Mouse (Mus musculus) frontal cortex, adult (tissue): ENCODE results near the gene Car9.
"Not testable (repeated sequence)": the region's sequence is repeated elsewhere in the genome, so short reads cannot be mapped to it uniquely, and the experiment has no call there.

ENCODE experiments used
- ATAC-seq: cut with Nextera tagmentation; 2 replicates; pipeline ENCODE4 v1.9.2; 2017; ENCODE audit warnings: mild to moderate bottlenecking, moderate library complexity, mixed read lengths; ENCODE audit not compliant: low TSS enrichment

Car9 gene

DNA sequence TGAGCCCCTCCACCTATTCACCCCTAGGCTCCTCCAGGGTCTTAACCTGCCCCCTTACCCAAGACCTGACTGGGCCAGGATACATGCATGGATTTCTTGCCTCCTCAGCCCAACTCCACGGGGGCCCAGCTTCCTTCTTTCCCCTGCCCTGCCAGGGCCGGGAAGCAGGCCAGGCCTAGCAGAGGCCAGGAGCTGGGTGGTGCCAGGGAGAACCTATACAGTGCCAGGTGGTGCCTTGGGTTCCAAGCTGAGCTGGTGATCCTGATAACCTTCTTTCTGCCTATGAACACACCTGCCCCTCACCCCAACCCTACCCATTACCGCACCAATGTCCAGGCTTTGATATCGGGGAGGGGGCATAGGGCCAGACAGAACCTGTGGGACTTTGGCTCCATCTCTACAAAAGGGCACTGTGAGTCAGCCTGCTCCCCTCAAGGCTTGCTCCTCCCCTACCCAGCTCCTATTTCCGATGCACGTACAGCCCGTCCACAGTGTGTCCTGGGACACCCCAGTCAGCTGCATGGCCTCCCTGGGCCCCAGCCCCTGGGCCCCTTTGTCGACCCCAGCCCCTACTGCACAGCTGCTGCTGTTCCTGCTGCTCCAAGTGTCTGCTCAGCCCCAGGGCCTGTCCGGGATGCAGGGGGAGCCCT, at the start of gene Car9:
Car9 (plus strand) TSS at position 431 of the 650 bp plus-strand sequence.
- ATAC-seq: no peak

DNA sequence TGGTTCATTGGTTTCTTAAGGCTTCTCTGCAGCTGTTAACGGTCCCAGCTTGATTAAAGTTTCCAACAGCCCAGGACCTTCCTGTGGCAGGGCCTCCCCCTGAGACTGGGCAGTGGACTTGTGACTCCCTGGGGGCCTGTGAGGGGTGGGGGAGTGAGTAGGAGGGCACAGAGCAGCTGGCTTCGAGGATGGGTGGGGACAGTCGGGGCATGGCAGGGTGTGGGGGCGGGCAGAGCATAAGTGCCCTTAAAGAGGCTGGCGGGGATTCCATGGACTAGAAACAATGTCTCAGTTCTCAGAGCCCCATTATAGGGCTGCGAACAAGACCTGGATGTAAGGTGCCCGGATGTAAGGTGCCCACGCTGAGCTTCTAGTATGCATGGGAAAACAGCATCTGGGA, 49.6 kb upstream of the Car9 start:
- no peak for ATAC-seq

GRCm38 (mm10) chr4:43463102-43463501, 43.7 kb upstream of the Car9 start:
- ATAC-seq: no peak

- ATAC-seq: no peak
These were observed 40.8 kb upstream of the Car9 start for GRCm38 (mm10) chr4:43465935-43466334.

DNA sequence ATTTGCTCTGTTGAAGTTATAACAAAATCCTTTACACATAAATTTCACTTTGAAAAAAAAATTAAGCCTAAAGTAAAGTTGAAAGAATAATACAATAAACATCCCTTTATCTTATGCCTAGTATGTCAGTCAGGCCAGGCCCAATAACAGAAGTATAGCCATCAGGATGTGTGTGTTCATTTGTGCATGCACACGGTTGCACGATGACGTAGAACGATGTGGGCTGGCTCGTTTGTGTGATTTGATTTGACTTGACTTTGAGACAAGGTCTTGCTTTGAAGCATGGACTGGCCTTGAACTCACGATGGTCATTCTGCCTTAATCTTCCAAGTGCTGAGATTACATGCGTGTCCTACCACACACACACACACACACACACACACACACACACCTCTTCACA, 39.9 kb upstream of the Car9 start:
- ATAC-seq: no peak

DNA sequence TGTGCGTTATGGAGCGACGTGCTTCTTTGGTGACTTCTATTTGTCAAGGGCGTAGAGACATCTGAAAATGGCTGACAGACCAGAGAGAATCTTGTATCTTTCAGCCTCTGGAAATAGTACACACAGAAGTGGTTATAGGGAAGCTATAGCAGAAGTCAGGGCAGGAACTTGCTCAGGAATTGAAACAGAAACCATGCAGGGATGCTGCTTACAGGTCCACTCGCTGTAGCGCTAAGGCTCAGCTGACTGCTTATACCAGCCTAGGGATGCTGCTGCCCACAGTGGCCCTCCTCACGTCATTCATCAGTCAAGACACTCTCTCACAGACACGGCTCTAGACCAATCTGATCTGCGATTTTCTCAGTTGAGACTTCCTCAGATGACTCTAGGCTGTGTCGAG, 36.5 kb upstream of the Car9 start:
- no peak for ATAC-seq

DNA sequence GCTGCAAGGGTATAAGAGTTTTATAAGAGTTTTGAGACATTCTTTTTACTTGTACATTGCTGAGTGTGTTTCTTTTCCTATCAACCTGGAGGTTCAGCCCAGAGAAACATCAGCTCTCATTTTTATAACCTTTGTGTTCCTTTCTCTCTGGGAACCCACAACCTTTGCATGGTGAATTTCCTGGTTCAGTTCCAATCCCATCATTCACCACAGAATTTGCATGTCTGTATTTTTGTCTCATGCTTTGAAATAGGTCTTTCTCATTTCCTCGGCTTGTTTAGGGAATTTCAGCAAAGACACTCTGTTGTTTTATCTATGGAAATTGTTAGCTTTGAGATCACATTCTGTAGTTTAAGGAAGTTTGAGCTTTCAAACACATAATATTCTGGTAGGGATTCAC, 33.1 kb upstream of the Car9 start:
- ATAC-seq: no peak

- ATAC-seq: no peak
These were observed 30.2 kb upstream of the Car9 start for GRCm38 (mm10) chr4:43476604-43477003.

- peak; percentile 98 for ATAC-seq
These were observed 28.8 kb upstream of the Car9 start for GRCm38 (mm10) chr4:43477857-43478533.

DNA sequence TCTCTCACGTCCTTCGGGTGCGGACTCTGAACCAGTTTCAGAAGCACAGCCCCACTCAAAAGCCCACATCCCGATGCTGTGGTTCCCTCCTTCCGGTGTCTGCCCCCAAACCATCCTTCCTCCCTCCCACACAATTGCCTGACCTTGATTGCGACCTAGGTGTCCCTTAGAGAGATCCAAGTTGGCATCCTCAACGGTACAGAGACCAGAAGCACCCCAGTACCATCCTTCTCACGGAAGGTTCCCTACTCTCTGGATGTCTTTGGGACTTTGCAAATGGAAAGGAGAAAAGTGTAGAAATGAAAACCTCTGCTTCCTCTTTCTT, 28.3 kb upstream of the Car9 start:
- ATAC-seq: no peak

DNA sequence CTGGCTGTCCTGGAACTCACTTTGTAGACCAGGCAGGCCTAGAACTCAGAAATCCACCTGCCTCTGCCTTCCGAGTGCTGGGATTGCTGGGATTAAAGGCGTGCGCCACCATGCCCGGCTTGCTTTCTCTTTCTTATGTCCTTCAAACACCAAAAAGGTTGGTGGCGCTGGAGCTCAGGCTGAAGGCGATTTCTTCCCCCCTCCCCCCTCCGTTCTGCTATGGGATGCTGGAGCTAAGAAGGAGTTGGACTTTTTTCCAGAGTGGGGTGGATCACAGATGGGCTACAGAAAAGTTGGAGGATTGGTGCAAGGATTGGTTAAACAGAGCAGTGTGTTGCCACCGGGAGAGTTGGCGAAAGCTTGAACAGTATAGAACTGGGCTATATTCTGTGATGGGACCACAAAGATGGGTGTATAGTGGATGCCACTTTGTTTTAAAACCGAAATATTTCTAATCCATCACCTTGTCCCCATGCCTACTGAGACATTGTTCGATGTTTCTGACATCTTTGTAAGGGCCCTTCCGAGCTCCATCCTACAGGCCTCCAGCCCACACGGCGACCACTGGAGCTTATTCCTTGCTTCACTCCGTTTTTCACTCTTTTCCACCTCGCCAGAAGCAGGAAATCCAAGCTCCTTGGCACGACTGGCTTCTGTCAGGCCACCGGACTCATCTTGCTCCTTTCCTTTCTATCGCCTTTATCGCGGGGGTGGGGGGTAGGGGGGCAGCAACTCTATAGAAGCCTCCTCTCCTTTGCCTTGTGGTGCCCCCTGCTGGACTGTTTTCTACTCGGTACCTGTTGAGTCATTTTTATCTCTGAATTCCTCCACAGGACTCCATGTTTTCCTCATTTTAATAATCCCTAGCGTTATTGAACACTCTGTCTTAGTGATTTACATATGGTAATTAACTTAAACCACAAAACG, 27.6 kb upstream of the Car9 start:
- no peak for ATAC-seq

GRCm38 (mm10) chr4:43480985-43481384, 25.8 kb upstream of the Car9 start:
- ATAC-seq: no peak

- ATAC-seq: no peak
These were observed 24.8 kb upstream of the Car9 start for GRCm38 (mm10) chr4:43481894-43482456.

DNA sequence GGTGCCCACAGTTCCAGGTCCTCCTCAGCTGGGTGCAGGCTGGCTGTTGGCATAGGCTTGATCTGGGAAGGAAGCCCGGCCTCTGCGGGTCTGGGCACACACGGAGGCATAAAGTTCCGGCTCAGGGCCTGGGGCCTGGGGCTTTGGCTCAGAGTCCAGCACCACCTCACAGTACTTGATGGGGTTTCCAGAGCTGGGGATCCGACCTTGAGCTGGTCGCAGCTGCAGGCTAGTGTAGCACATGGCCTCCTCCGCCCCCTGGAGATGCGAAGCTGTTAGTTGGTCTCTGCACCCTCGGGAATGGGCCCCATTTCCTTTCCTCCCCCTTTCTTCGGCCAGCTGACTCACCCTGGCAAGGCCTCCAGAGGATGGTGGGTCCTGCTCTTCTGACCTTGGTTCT, 24.2 kb upstream of the Car9 start:
- no peak for ATAC-seq

- ATAC-seq: no peak
These were observed 23.2 kb upstream of the Car9 start, which contains the start of gene Sit1 for GRCm38 (mm10) chr4:43483535-43484091. Sit1 (minus strand) TSS chr4:43483734.

- not testable (repeated sequence) for ATAC-seq
These were observed 21.1 kb upstream of the Car9 start for GRCm38 (mm10) chr4:43485666-43486065.

DNA sequence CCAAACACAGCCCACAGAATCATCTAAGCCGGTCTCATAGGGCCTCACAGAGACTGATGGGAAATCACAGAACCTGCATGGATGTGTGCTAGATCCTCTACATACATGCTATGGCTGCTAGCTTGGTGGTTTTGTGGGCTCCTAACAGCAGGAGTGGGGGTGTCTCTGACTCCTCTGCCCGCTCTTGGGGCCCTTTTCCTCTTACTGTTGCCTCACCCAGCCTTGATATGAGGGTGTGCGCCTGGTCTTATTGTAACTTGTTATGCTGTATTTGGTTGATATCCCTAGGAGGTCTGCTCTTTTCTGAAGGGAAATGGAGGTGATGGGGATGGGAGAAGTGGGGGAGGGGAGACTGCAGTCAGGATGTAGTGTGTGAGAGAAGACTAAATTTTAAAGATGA, 17.2 kb upstream of the Car9 start:
- no peak for ATAC-seq

DNA sequence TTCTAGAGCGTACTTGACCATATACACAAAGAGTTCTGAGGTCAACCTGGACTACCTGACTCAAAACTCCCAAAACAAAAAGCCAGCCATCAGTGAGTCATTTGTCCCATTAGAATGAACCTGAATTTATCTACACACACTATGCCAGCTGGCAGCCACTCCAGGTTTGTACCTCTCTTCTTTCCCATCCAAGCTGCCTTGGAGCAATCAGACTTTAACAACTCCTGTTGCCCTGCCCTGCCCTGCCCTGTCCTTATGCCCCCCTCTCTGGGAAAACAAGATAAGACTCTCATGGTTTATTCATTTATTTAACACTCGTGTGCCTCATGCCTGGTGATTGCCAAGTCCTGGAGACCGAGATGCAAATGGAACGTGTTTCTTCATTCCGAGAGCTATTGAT, 16.0 kb upstream of the Car9 start:
- no peak for ATAC-seq

DNA sequence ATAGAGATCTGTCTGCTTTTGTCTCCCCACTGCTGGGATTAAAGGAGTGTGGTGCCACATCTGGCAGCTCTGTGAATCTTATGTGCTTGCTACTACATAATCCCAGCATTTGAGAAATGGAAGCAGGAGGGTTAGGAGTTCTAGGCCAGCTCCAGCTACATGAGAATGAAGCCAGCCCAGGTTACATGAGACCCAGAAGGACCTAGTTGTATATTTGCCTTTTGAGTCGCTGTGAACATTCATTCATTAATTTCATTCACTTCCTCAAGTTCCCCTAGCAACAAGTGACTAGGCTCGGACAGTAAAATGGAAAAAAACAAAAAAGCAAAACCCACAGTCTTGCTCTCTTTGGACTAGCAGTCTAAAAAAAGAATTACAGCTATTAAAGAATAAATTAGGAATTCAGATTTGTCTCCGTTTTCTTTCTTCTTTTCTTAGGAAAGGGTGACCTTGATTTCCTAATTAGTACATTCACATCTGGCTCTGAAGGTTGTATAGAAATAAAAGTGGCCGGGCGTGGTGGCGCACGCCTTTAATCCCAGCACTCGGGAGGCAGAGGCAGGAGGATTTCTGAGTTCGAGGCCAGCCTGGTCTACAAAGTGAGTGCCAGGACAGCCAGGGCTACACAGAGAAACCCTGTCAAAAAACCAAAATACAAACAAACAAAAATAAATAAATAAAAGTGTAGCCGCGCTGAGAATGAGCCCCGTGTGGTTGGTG, 14.5 kb upstream of the Car9 start:
- ATAC-seq: no peak

DNA sequence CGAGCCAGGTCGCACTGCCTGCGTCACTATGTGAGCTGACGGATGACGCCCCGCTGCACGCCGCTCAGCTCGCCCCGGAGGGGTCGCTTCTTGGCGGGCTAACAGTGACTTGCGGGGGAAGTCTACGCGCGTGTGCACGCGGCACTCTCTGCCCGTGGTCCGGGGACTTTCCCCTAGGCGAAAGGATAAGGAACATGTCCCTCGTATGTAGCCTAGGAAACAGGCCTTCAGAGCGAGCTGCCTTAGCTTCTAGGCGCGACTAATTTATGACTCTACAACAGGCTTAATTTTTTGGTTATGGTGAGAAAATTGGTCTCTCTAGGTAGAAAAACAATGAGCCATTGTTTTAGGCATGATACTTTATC, 14.0 kb upstream of the Car9 start, which contains the start of gene Ccdc107:
Ccdc107 (plus strand) TSS at position 80 of the 365 bp plus-strand sequence.
- peak; percentile 97 for ATAC-seq

GRCm38 (mm10) chr4:43493186-43493845, 13.4 kb upstream of the Car9 start:
- ATAC-seq: peak; percentile 79
